Mouse (Mus musculus) kidney, adult 2 months (tissue): ENCODE measurements at regions not wholly inside any gene's neighbourhood (a gene's known extent, or its start where the extent isn't known, plus 50 kb on each side); places are given as distances from the start of the nearest gene placed in this dataset.

Experiments
- CTCF ChIP-seq: fragments of 200-500 bp; conservative IDR thresholded peaks from 2 replicates; pipeline ENCODE4 v1.5.1; 2011; ENCODE audit warnings: low read depth, mild to moderate bottlenecking, control low read depth, low read length, moderate library complexity, mixed read lengths; ENCODE audit not compliant: insufficient read depth, insufficient read length
- POLR2A ChIP-seq: fragments of 200-500 bp; IDR thresholded peaks from one replicate; pipeline ENCODE4 v1.6.1; 2011; ENCODE audit warnings: low read depth, low read length, control low read depth

DNA sequence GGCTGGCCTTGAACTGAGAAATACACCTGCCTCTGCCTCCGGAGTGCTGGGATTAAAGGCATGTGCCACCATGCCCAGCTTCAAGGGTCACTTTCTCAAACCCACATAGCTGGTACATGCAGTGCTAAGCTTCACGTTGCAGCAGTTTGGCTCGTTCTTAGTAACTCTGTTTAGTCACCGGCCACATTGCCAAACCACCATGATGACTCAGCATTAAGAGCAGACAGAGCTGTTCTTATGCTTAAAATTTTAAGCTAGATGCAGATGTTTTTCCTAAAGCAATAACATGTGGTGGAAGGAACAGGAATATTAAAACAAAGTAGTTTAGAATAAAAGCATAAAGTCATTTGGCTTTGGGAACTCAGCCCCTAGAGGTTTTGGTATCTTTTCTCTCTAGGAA lies 250.2 kb upstream of the Fshr start:
- no peak for TF ChIP-seq POLR2A
- no peak for TF ChIP-seq CTCF
